Mouse (Mus musculus): ENCODE results near the gene Zfp850. TPM values are rescaled to one million over a fixed set of nuclear protein-coding genes. Genes with fewer than 3 reads are reported as not detected.
A peak's percentile ranks its signal among the peaks of the same experiment; 100 is the strongest.
"Not testable (repeated sequence)": the region's sequence is repeated elsewhere in the genome, so short reads cannot be mapped to it uniquely, and the experiment has no call there.

Zfp850 gene
- polyA plus RNA-seq, 1 experiment, result 0.63 TPM

- Histone ChIP-seq H3K27me3 (ENCODE audit: control insufficient read depth, insufficient read depth, low read length) (no peaks in the 10 kb centered on the region), H3K4me1 (ENCODE audit: control insufficient read depth, insufficient read depth, insufficient read length) (no peaks in the 10 kb centered on the region; the same call in 1 of the 2 replicates), H3K27ac (ENCODE audit: insufficient read depth, low read length) (no peak overlapping the region), H3K36me3 (ENCODE audit: control insufficient read depth, insufficient read depth, low read length) (peaks cover 49% of the 10 kb centered on the region), H3K4me3 (ENCODE audit: extremely low read depth, insufficient read depth, insufficient read length) (no peak overlapping the region)
- 87% methylated on average over 4 of the region's 4 CpGs for WGBS
- TF ChIP-seq POLR2A (IDR thresholded peaks at IDR 0.05; ENCODE audit: low read depth, low read length) (no peak), CTCF (IDR thresholded peaks at IDR 0.05; ENCODE audit: extremely low read depth, insufficient read depth, insufficient read length, insufficient replicate concordance) (no peak)
- DNase-seq (ENCODE audit: low read depth in 1 of 2, low spot score in 2 of 2), result no peak
Observed at GRCm38 (mm10) chr7:28044524-28044923, 30.6 kb upstream of the Zfp850 start.

DNA sequence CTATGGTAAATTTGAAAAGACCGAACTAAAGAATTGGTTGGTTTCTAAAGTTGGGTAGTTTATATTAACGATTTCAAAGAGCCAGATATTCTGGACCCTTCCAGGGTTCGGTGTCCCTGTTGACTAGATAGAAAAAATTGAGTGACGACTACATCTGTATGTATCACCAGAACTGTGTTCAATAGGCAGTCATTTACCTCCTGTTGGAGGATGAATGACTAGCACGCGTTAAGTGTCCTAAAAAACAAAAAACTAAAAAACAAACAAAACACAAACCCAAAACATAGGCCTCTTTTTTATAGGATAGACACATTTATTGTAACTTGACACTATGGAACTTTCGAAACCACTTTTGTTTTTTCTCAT, 513 bp upstream of the Zfp850 start:
- Histone ChIP-seq H3K27ac (ENCODE audit: insufficient read depth, low read length) (no peak overlapping the region; the same call in 1 of the 2 replicates), H3K4me1 (ENCODE audit: control insufficient read depth, insufficient read depth, insufficient read length) (peaks cover 4% of the 10 kb centered on the region; the same call in 1 of the 2 replicates), H3K27me3 (ENCODE audit: control insufficient read depth, insufficient read depth, low read length) (0 out of 2 replicates have a peak, but pooled peaks cover 2% of the 10 kb centered on the region), H3K4me3 (ENCODE audit: extremely low read depth, insufficient read depth, insufficient read length) (peak overlapping the region; percentile 91), H3K36me3 (ENCODE audit: control insufficient read depth, insufficient read depth, low read length) (peaks cover 3% of the 10 kb centered on the region; the same call in 1 of the 2 replicates)
- TF ChIP-seq CTCF (IDR thresholded peaks at IDR 0.05; ENCODE audit: extremely low read depth, insufficient read depth, insufficient read length, insufficient replicate concordance) (no peak), POLR2A (IDR thresholded peaks at IDR 0.05; ENCODE audit: low read depth, low read length) (no peak)
- WGBS, result 22% methylated on average over 7 of the region's 7 CpGs
- DNase-seq (ENCODE audit: low read depth in 1 of 2, low spot score in 2 of 2), result no peak

GRCm38 (mm10) chr7:28010271-28010670, 3.6 kb downstream of the Zfp850 start:
- Histone ChIP-seq H3K4me1 (ENCODE audit: control insufficient read depth, insufficient read depth, insufficient read length) (peaks cover 4% of the 10 kb centered on the region; the same call in 1 of the 2 replicates), H3K27ac (ENCODE audit: insufficient read depth, low read length) (no peak overlapping the region), H3K4me3 (ENCODE audit: extremely low read depth, insufficient read depth, insufficient read length) (no peak overlapping the region), H3K27me3 (ENCODE audit: control insufficient read depth, insufficient read depth, low read length) (no peaks in the 10 kb centered on the region), H3K36me3 (ENCODE audit: control insufficient read depth, insufficient read depth, low read length) (peaks cover 12% of the 10 kb centered on the region)
- WGBS, result 100% methylated on average over 3 of the region's 3 CpGs
- DNase-seq (ENCODE audit: low read depth in 1 of 2, low spot score in 2 of 2), result no peak
- no peak for TF ChIP-seq POLR2A (IDR thresholded peaks at IDR 0.05; ENCODE audit: low read depth, low read length)
- TF ChIP-seq CTCF (IDR thresholded peaks at IDR 0.05; ENCODE audit: extremely low read depth, insufficient read depth, insufficient read length, insufficient replicate concordance), result no peak

DNA sequence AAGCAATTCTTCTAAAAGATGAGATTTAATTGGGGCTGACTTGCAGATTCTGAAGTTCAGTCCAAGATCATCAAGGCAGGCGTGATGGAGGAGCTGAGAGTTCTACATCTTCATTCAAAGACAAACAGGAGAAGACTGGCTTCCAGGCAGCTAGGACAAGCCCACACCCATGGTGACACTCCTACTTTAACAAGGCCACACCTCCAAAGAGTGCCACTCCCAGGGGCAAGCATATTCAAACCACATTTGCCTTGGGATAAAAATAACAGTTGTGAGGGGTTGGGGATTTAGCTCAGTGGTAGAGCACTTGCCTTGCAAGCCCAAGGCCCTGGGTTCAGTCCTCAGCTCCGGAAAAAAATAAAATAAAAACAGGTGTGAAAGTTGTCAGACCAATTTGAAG, 31.7 kb downstream of the Zfp850 start:
- WGBS, result 79% methylated on average over 2 of the region's 2 CpGs
- H3K27ac ChIP-seq (ENCODE audit: insufficient read depth, low read length), result no peak overlapping the region
- TF ChIP-seq CTCF (IDR thresholded peaks at IDR 0.05; ENCODE audit: extremely low read depth, insufficient read depth, insufficient read length, insufficient replicate concordance) (no peak), POLR2A (IDR thresholded peaks at IDR 0.05; ENCODE audit: low read depth, low read length) (no peak)

DNA sequence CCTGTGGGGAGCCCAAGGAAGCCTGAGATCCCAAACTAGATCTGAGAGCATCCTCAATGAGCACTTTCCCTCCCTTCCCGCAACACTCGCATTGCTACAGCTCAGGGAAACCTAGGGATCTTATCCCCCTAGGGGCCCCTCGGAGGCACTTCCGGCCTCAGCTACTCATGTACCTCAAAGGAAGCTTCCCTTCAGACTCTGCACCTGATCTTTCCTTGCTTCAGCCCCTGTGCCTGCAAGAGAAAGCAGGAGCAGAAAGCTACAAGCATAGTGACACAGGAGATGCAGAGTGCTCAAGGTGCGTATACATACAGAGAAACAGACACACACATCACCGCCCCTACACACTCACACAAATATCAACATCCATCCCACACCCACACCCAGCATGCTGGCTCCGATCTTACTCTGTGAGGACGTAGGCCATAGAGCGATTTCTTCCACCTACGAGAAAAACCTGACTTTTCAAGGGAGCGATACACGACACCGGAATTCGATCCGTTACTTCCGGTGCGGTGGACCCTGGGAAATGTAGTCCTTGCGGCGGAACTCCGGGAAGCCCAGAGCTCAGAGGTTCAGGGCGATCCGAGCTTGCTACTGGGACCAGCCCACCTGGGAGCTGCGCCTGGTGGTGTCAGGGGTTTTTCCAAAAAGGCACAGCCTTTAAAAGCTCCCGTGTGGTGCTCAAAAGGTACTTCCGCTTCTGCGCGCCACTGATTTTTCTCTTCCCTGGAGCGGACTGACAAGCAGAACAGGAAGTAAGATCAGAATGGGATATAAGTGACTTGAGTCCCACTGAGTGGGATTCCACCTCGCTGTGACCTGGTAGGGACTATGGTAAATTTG, 35.0 kb downstream of the Zfp850 start, which contains the start of gene Zfp780b:
TSS of gene Zfp780b (minus strand) at position 489 of the 846 bp plus-strand sequence.
- Histone ChIP-seq H3K4me3 (ENCODE audit: extremely low read depth, insufficient read depth, insufficient read length) (peak within 1 kb of the TSS; percentile 72), H3K27ac (ENCODE audit: insufficient read depth, low read length) (peak within 1 kb of the TSS; percentile 75), H3K4me1 (ENCODE audit: control insufficient read depth, insufficient read depth, insufficient read length) (peaks cover 5% of the 10 kb centered on the region; the same call in 1 of the 2 replicates), H3K36me3 (ENCODE audit: control insufficient read depth, insufficient read depth, low read length) (peaks cover 2% of the 10 kb centered on the region), H3K27me3 (ENCODE audit: control insufficient read depth, insufficient read depth, low read length) (no peaks in the 10 kb centered on the region)
- TF ChIP-seq CTCF (IDR thresholded peaks at IDR 0.05; ENCODE audit: extremely low read depth, insufficient read depth, insufficient read length, insufficient replicate concordance) (no peak), POLR2A (IDR thresholded peaks at IDR 0.05; ENCODE audit: low read depth, low read length) (peak; percentile 10; the same call in 1 of the 2 replicates)
- WGBS, result under 1% methylated on average over 29 of the region's 29 CpGs
- peak; percentile 49 to 75 for DNase-seq (ENCODE audit: low read depth in 1 of 2, low spot score in 2 of 2)

More for the DNA sequence above, 31.7 kb downstream of the Zfp850 start:
- no peaks in the 10 kb centered on the region for H3K27me3 ChIP-seq (ENCODE audit: control insufficient read depth, insufficient read depth, low read length)
- no peaks in the 10 kb centered on the region; the same call in 1 of the 2 replicates for H3K36me3 ChIP-seq (ENCODE audit: control insufficient read depth, insufficient read depth, low read length)
- DNase-seq (ENCODE audit: low read depth in 1 of 2, low spot score in 2 of 2), result no peak
- no peak overlapping the region for H3K4me3 ChIP-seq (ENCODE audit: extremely low read depth, insufficient read depth, insufficient read length)
- peaks cover 5% of the 10 kb centered on the region; the same call in 1 of the 2 replicates for H3K4me1 ChIP-seq (ENCODE audit: control insufficient read depth, insufficient read depth, insufficient read length)

DNA sequence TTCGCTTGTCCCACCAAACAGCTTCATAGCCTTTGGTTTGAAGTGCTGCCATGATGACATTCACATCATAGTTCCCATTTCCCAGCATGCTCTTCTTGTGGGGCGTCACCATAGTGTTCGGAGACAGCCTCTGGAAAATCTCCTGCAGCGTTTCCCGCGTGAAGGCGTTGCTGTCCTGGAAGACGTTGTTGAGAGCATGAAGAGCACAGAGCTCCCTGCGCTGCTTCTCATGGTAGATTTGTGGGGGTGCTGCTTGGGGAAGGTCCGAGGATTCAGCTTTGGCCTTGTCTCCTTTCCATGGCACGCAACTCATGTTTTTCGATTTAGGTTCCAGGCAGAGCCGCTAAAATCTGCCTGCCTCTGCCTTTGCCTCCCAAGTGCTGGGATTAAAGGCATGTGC, 64.5 kb downstream of the Zfp850 start:
- H3K36me3 ChIP-seq (ENCODE audit: control insufficient read depth, insufficient read depth, low read length); H3K27ac ChIP-seq (ENCODE audit: insufficient read depth, low read length); H3K4me1 ChIP-seq (ENCODE audit: control insufficient read depth, insufficient read depth, insufficient read length); H3K4me3 ChIP-seq (ENCODE audit: extremely low read depth, insufficient read depth, insufficient read length); H3K27me3 ChIP-seq (ENCODE audit: control insufficient read depth, insufficient read depth, low read length); DNase-seq (ENCODE audit: low read depth in 1 of 2, low spot score in 2 of 2): not testable (repeated sequence)
- 93% methylated on average over 13 of the region's 13 CpGs for WGBS

DNA sequence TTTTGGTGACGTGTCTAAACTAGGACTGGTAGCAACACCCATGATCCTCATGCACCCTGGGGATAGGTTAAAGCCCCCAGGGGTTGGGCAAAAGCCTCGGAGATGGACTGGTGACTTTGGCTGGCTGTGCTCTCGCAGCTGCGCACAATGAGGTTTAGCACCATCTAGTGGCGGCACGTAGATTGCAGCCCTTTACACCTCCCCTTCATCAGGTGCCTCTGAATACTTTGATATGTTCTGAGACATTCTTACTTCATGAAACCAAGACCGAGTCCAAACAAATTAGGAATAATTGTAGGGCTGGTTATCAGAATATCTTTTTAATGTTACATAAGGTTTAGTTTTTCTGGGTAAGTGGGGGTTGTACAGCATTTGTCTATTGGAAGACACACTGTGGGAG, 72.0 kb downstream of the Zfp850 start:
- H3K27me3 ChIP-seq (ENCODE audit: control insufficient read depth, insufficient read depth, low read length); H3K36me3 ChIP-seq (ENCODE audit: control insufficient read depth, insufficient read depth, low read length); H3K4me1 ChIP-seq (ENCODE audit: control insufficient read depth, insufficient read depth, insufficient read length); H3K27ac ChIP-seq (ENCODE audit: insufficient read depth, low read length); H3K4me3 ChIP-seq (ENCODE audit: extremely low read depth, insufficient read depth, insufficient read length): not testable (repeated sequence)
- DNase-seq (ENCODE audit: low read depth in 1 of 2, low spot score in 2 of 2), result peak in 1 of 2 experiments; percentile 27
- WGBS, result 12% methylated on average over 6 of the region's 7 CpGs

Other genes with a start within 250 kb of the Zfp850 start
- gene Zfp626, start 206.9 kb downstream of the Zfp850 start, polyA plus RNA-seq (2012; rRNA removed), result 0.53 and 0.75 TPM in 2 replicates
- gene Zfp59, start 175.5 kb downstream of the Zfp850 start, polyA plus RNA-seq (2012; rRNA removed), result 0.25 and 0.39 TPM in 2 replicates
- gene Zfp607a, start 156.6 kb downstream of the Zfp850 start, polyA plus RNA-seq (2012; rRNA removed), result 0.54 and 0.88 TPM in 2 replicates
- gene Zfp974, start 84.7 kb downstream of the Zfp850 start, polyA plus RNA-seq (2012; rRNA removed), result 0.56 and 1.1 TPM in 2 replicates
- 0.92 and 1.4 TPM in 2 replicates for gene Zfp780b, start 34.9 kb downstream of the Zfp850 start, polyA plus RNA-seq (2012; rRNA removed)
- 60.4 and 68.1 TPM in 2 replicates for gene Psmc4, start 36.0 kb upstream of the Zfp850 start, polyA plus RNA-seq (2012; rRNA removed)
- gene Fcgbp, start 57.1 kb upstream of the Zfp850 start, polyA plus RNA-seq (2012; rRNA removed), result 0.46 and 1.2 TPM in 2 replicates
- not detected in 2 replicates for gene 9530053A07Rik, start 115.4 kb upstream of the Zfp850 start, polyA plus RNA-seq (2012; rRNA removed)
- gene Fbl, start 155.6 kb upstream of the Zfp850 start, polyA plus RNA-seq (2012; rRNA removed), result 49.5 and 52.2 TPM in 2 replicates
- 22.4 and 29.4 TPM in 2 replicates for gene Dyrk1b, start 165.4 kb upstream of the Zfp850 start, polyA plus RNA-seq (2012; rRNA removed)